10 mouse cellular contexts compared by ENCODE assay signal in the genomic region with DNA sequence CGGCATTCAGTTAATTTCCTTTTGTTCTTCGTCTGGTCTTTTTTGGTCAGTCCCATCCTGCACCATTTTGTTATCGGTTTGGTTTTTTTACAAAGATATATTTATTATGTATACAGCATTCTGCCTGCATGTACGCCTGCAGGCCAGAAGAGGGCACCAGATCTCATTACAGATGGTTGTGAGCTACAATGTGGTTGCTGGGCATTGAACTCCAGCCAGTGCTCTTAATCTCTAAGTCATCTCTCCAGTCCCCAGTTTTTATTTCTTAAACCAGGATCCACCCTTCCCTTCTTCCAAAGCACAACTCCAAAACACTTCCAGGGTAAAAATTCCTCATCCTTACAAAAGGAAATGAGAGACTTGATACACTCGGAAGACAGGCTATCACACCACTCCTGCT. TPM values are rescaled to one million over a fixed set of nuclear protein-coding genes. Genes with fewer than 3 reads are reported as not detected.
DNase-seq lines count a peak whose midpoint lies in the region; ATAC-seq and TF ChIP-seq lines count a peak whose summit lies in the region.
"Had no signal": no experiment of that assay in that cellular context is flagged by ENCODE, and none has a peak within 500 bp of the region (broad histone marks: within the 10 kb centered on the region; RNA-seq: fewer than 3 reads in every experiment).

No protein-coding gene starts in this region.

- no peak overlapping the region for H3K4me2 ChIP-seq in embryonic facial prominence, embryonic 11.5 days (ENCODE audit: low read depth, low read length)
- no peak overlapping the region for H3K4me2 ChIP-seq in lung, postnatal 0 days (replicated peaks; ENCODE audit: low read depth, low read length)

- intact Hi-C loops in gastrocnemius, postnatal 14 days (cut with DNase I; ENCODE audit: low total_unique reads), result no loop called here

- H3K4me1 ChIP-seq in embryonic facial prominence, embryonic 11.5 days (ENCODE audit: control insufficient read depth, insufficient read depth, low read length), result no peaks in the 10 kb centered on the region
- peaks cover 13% of the 10 kb centered on the region for H3K4me1 ChIP-seq in embryonic facial prominence, embryonic 10.5 days
- peaks cover 4% of the 10 kb centered on the region; the same call in 1 of the 2 replicates for H3K4me1 ChIP-seq in lung, postnatal 0 days (ENCODE audit: insufficient read depth, low read depth, low read length)
- peaks cover 1% of the 10 kb centered on the region; the same call in 1 of the 2 replicates for H3K4me1 ChIP-seq in bone marrow, adult 2 months (ENCODE audit: control insufficient read depth, insufficient read depth, low read length)

- TF ChIP-seq POLR2A in bone marrow, adult 2 months (IDR thresholded peaks at IDR 0.05; ENCODE audit: borderline replicate concordance, control insufficient read depth, low read depth, low read length), result no peak

- TF ChIP-seq CTCF in lung, postnatal 0 days (IDR thresholded peaks at IDR 0.05), result peak; percentile 85
- peak; percentile 79 for TF ChIP-seq CTCF in bone marrow, adult 2 months (IDR thresholded peaks at IDR 0.05; ENCODE audit: control insufficient read depth, insufficient read depth, low read length)

- no peak for TF ChIP-seq EP300 in lung, postnatal 0 days (IDR thresholded peaks at IDR 0.05)

- no peak overlapping the region for H3K27ac ChIP-seq in embryonic facial prominence, embryonic 11.5 days (replicated peaks; ENCODE audit: low read depth, low read length)
- H3K27ac ChIP-seq in embryonic facial prominence, embryonic 10.5 days (replicated peaks), result no peak overlapping the region
- H3K27ac ChIP-seq in lung, postnatal 0 days (ENCODE audit: low read length), result no peak overlapping the region
- no peak overlapping the region for H3K27ac ChIP-seq in bone marrow, adult 2 months (ENCODE audit: control insufficient read depth, insufficient read depth, low read depth, low read length, poor library complexity)
- H3K27ac ChIP-seq: midbrain, embryonic 10.5 days had no signal

- DNase-seq in embryonic facial prominence, embryonic 11.5 days (ENCODE audit: low spot score), result peak; percentile 35
- DNase-seq in embryonic facial prominence, embryonic 10.5 days (ENCODE audit: low spot score), result no peak
- peak; percentile 64 for DNase-seq in lung, postnatal 0 days (ENCODE audit: low spot score)
- no peak for DNase-seq in lung, postnatal 10 days
- peak; percentile 57 for DNase-seq in splenic B cell, adult 2 months (ENCODE audit: low read depth, low spot score)
- no peak for DNase-seq in urinary bladder, adult 2 months (ENCODE audit: low spot score)
- DNase-seq in gastrocnemius, postnatal 14 days, result no peak

- no peak overlapping the region for H3K9ac ChIP-seq in embryonic facial prominence, embryonic 11.5 days (replicated peaks; ENCODE audit: low read length)
- no peak overlapping the region for H3K9ac ChIP-seq in lung, postnatal 0 days (replicated peaks; ENCODE audit: low read depth)

- H3K9me3 ChIP-seq in embryonic facial prominence, embryonic 11.5 days (replicated peaks; ENCODE audit: control insufficient read depth, low read length), result no peaks in the 10 kb centered on the region
- H3K9me3 ChIP-seq in embryonic facial prominence, embryonic 10.5 days, result no peaks in the 10 kb centered on the region
- H3K9me3 ChIP-seq in lung, postnatal 0 days (ENCODE audit: low read length), result no peaks in the 10 kb centered on the region
- H3K9me3 ChIP-seq: midbrain, embryonic 10.5 days had no signal

- H3K36me3 ChIP-seq in embryonic facial prominence, embryonic 11.5 days (replicated peaks; ENCODE audit: control insufficient read depth, insufficient read depth, low read depth, low read length), result no peaks in the 10 kb centered on the region
- peaks cover 3% of the 10 kb centered on the region for H3K36me3 ChIP-seq in embryonic facial prominence, embryonic 10.5 days (replicated peaks)
- H3K36me3 ChIP-seq in lung, postnatal 0 days (ENCODE audit: insufficient read depth, low read length), result no peaks in the 10 kb centered on the region
- no peaks in the 10 kb centered on the region for H3K36me3 ChIP-seq in splenic B cell, adult 2 months (ENCODE audit: control insufficient read depth, insufficient read depth, low read length, poor library complexity, severe bottlenecking)

- no peak for ATAC-seq in embryonic facial prominence, embryonic 11.5 days (replicated peaks; ENCODE audit: insufficient number of reproducible peaks, low FRiP score, low TSS enrichment, low read depth)
- ATAC-seq in lung, postnatal 0 days, result no peak

- no peak overlapping the region for H3K4me3 ChIP-seq in embryonic facial prominence, embryonic 11.5 days (ENCODE audit: low read depth, low read length)
- H3K4me3 ChIP-seq in embryonic facial prominence, embryonic 10.5 days, result no peak overlapping the region
- H3K4me3 ChIP-seq in lung, postnatal 0 days (ENCODE audit: low read depth, low read length), result no peak overlapping the region
- H3K4me3 ChIP-seq in bone marrow, adult 2 months (replicated peaks; ENCODE audit: control insufficient read depth, low read depth, low read length), result no peak overlapping the region
- H3K4me3 ChIP-seq: midbrain, embryonic 10.5 days had no signal

- 58% methylated on average over 5 of the region's 5 CpGs for WGBS in embryonic facial prominence, embryonic 11.5 days
- WGBS in embryonic facial prominence, embryonic 10.5 days, result 62% methylated on average over 5 of the region's 5 CpGs
- 63% methylated on average over 5 of the region's 5 CpGs for WGBS in lung, postnatal 0 days
- WGBS in bone marrow, adult 2 months, result 49% methylated on average over 5 of the region's 5 CpGs

- H3K27me3 ChIP-seq in embryonic facial prominence, embryonic 11.5 days (ENCODE audit: control insufficient read depth, insufficient read depth, low read length), result no peaks in the 10 kb centered on the region
- H3K27me3 ChIP-seq in embryonic facial prominence, embryonic 10.5 days (replicated peaks; ENCODE audit: low read depth, poor library complexity, severe bottlenecking), result peaks cover 4% of the 10 kb centered on the region; the same call in 1 of the 2 replicates
- H3K27me3 ChIP-seq in lung, postnatal 0 days (replicated peaks; ENCODE audit: insufficient read depth, low read length), result no peaks in the 10 kb centered on the region
- no peaks in the 10 kb centered on the region for H3K27me3 ChIP-seq in splenic B cell, adult 2 months (ENCODE audit: control insufficient read depth, insufficient read depth, low read length, poor library complexity, severe bottlenecking)

RNA-seq across cellular contexts. Expression of gene Mrpl52, which starts 3.3 kb away (rescaled TPM):
- polyA plus RNA-seq in embryonic facial prominence, embryonic 11.5 days (2014; fragmentation: Nextera tagmentation; extraction: Ambion mirVana), result 214 and 235 TPM in 2 replicates
- polyA plus RNA-seq in embryonic facial prominence, embryonic 10.5 days (2016; fragmentation: Nextera tagmentation; extraction: Ambion mirVana), result 201 and 207 TPM in 2 replicates
- 251 and 266 TPM in 2 replicates for polyA plus RNA-seq in lung, postnatal 0 days (2015; fragmentation: Nextera tagmentation; extraction: Ambion mirVana)
- 81.1 and 169 TPM in 2 replicates for polyA plus RNA-seq in bone marrow, adult 2 months (2011; ENCODE audit: insufficient read depth, insufficient read length, low replicate concordance, missing spikeins)
- polyA plus RNA-seq in urinary bladder, adult 2 months (2012; rRNA removed), result 221 and 233 TPM in 2 replicates
- total RNA-seq in gastrocnemius, postnatal 14 days (2021), result 100 to 1,000 TPM; 107 to 116 TPM

RNA-seq across cellular contexts. Expression of gene Slc7a7, which starts 5.8 kb away (rescaled TPM):
- 2.9 and 4.6 TPM in 2 replicates for polyA plus RNA-seq in embryonic facial prominence, embryonic 11.5 days (2014; fragmentation: Nextera tagmentation; extraction: Ambion mirVana)
- 3.6 and 4.2 TPM in 2 replicates for polyA plus RNA-seq in embryonic facial prominence, embryonic 10.5 days (2016; fragmentation: Nextera tagmentation; extraction: Ambion mirVana)
- 20.7 and 24.3 TPM in 2 replicates for polyA plus RNA-seq in lung, postnatal 0 days (2015; fragmentation: Nextera tagmentation; extraction: Ambion mirVana)
- polyA plus RNA-seq in bone marrow, adult 2 months (2011; ENCODE audit: insufficient read depth, insufficient read length, low replicate concordance, missing spikeins), result 5.8 and 15.2 TPM in 2 replicates
- polyA plus RNA-seq in urinary bladder, adult 2 months (2012; rRNA removed), result 8.9 TPM in 2 replicates
- 1 to 10 TPM; 2.9 to 3.4 TPM for total RNA-seq in gastrocnemius, postnatal 14 days (2021)

RNA-seq across cellular contexts. Expression of gene Mmp14, which starts 8.0 kb away (rescaled TPM):
- 91.1 and 93.2 TPM in 2 replicates for polyA plus RNA-seq in embryonic facial prominence, embryonic 11.5 days (2014; fragmentation: Nextera tagmentation; extraction: Ambion mirVana)
- polyA plus RNA-seq in embryonic facial prominence, embryonic 10.5 days (2016; fragmentation: Nextera tagmentation; extraction: Ambion mirVana), result 62.7 and 69.5 TPM in 2 replicates
- 150 and 155 TPM in 2 replicates for polyA plus RNA-seq in lung, postnatal 0 days (2015; fragmentation: Nextera tagmentation; extraction: Ambion mirVana)
- polyA plus RNA-seq in bone marrow, adult 2 months (2011; ENCODE audit: insufficient read depth, insufficient read length, low replicate concordance, missing spikeins), result 6.7 and 17.2 TPM in 2 replicates
- 202 and 226 TPM in 2 replicates for polyA plus RNA-seq in urinary bladder, adult 2 months (2012; rRNA removed)
- total RNA-seq in gastrocnemius, postnatal 14 days (2021), result 10 to 100 TPM; 52.0 to 68.1 TPM

RNA-seq across cellular contexts. Expression of gene Lrp10, which starts 40.5 kb away (rescaled TPM):
- 13.9 and 16.2 TPM in 2 replicates for polyA plus RNA-seq in embryonic facial prominence, embryonic 11.5 days (2014; fragmentation: Nextera tagmentation; extraction: Ambion mirVana)
- 23.2 and 23.4 TPM in 2 replicates for polyA plus RNA-seq in embryonic facial prominence, embryonic 10.5 days (2016; fragmentation: Nextera tagmentation; extraction: Ambion mirVana)
- polyA plus RNA-seq in lung, postnatal 0 days (2015; fragmentation: Nextera tagmentation; extraction: Ambion mirVana), result 92.5 and 96.5 TPM in 2 replicates
- 21.5 and 29.0 TPM in 2 replicates for polyA plus RNA-seq in bone marrow, adult 2 months (2011; ENCODE audit: insufficient read depth, insufficient read length, low replicate concordance, missing spikeins)
- 81.0 and 93.8 TPM in 2 replicates for polyA plus RNA-seq in urinary bladder, adult 2 months (2012; rRNA removed)
- 10 to 100 TPM; 33.5 to 37.2 TPM for total RNA-seq in gastrocnemius, postnatal 14 days (2021)

RNA-seq across cellular contexts. Expression of gene Rem2, which starts 52.5 kb away (rescaled TPM):
- 6.5 and 8.0 TPM in 2 replicates for polyA plus RNA-seq in embryonic facial prominence, embryonic 11.5 days (2014; fragmentation: Nextera tagmentation; extraction: Ambion mirVana)
- 9.1 and 9.9 TPM in 2 replicates for polyA plus RNA-seq in embryonic facial prominence, embryonic 10.5 days (2016; fragmentation: Nextera tagmentation; extraction: Ambion mirVana)
- polyA plus RNA-seq in lung, postnatal 0 days (2015; fragmentation: Nextera tagmentation; extraction: Ambion mirVana), result 11.9 and 16.0 TPM in 2 replicates
- polyA plus RNA-seq in bone marrow, adult 2 months (2011; ENCODE audit: insufficient read depth, insufficient read length, low replicate concordance, missing spikeins), result 0.80 TPM in 1 of 2 replicates, not detected in the other
- 0.28 and 0.32 TPM in 2 replicates for polyA plus RNA-seq in urinary bladder, adult 2 months (2012; rRNA removed)
- total RNA-seq in gastrocnemius, postnatal 14 days (2021), result not detected
- total RNA-seq: gastrocnemius, adult 8-10 months had no signal

Comparison
In these comparisons a context has a peak if more than half of its experiments do, and no peak if none do; other contexts are left out.
1. DNase-seq: peak in embryonic facial prominence, embryonic 11.5 days (single experiment), lung, postnatal 0 days (single experiment) and splenic B cell, adult 2 months (single experiment); none in embryonic facial prominence, embryonic 10.5 days (single experiment), lung, postnatal 10 days (single experiment), urinary bladder, adult 2 months (single experiment) and gastrocnemius, postnatal 14 days (single experiment).